Mouse (Mus musculus): ENCODE results near the gene Mob1a.
A peak's percentile ranks its signal among the peaks of the same experiment; 100 is the strongest.

Mob1a gene

DNA sequence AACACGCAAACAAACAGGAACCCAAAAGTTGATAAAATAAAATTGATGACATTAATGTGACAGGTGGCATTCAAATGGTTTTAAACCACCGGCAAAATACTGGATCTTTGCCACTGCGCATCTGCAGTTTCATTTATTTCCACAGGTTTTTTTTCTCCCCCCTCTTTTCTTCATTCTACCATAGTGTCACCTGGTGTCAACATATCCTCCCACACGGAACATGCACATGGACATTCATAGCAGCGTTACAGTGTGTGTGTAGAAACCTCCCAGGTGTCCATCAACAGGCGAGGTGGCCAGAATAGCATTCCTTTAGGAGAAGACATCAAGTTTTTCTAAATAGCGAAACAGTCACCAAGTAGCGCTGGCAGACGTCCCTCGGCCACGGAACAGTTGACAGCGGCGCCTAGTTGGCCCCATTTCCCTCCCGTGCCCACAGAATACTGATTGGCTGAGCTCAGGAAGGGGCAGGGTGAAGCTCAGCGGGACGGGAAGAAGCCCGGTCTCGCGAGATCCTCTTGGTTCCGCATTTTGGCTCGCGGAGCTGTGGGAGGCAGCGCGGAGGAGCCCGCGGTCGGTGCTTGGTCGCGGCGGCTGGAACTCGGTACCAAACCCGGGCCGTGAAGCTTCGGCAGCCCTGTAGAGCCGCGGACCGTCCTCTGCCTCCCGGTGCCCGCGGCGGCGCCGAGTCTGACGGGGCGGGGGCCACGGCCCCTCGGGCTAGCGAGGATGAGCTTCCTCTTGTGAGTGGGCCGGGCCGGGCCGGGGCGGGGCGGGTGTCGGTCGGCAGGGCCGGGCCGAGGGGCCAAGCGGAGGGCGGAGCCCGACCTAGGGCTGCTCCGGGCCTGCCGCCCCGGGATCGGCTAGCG lies at the start of gene Mob1a, which contains the start of gene Mthfd2:
Gene Mob1a (plus strand): TSS at position 492 of the 869 bp plus-strand sequence.
Gene Mthfd2 (minus strand): TSS at position 384 of the 869 bp plus-strand sequence.
- peak; percentile 86 to 95 for DNase-seq (ENCODE audit: low spot score in 2 of 2)

- DNase-seq (ENCODE audit: low spot score in 2 of 2): no peak
These were observed 48.7 kb upstream of the Mob1a start for GRCm38 (mm10) chr6:83277151-83277550.

GRCm38 (mm10) chr6:83278881-83279280 lies 46.9 kb upstream of the Mob1a start:
- DNase-seq (ENCODE audit: low spot score in 2 of 2): no peak

DNA sequence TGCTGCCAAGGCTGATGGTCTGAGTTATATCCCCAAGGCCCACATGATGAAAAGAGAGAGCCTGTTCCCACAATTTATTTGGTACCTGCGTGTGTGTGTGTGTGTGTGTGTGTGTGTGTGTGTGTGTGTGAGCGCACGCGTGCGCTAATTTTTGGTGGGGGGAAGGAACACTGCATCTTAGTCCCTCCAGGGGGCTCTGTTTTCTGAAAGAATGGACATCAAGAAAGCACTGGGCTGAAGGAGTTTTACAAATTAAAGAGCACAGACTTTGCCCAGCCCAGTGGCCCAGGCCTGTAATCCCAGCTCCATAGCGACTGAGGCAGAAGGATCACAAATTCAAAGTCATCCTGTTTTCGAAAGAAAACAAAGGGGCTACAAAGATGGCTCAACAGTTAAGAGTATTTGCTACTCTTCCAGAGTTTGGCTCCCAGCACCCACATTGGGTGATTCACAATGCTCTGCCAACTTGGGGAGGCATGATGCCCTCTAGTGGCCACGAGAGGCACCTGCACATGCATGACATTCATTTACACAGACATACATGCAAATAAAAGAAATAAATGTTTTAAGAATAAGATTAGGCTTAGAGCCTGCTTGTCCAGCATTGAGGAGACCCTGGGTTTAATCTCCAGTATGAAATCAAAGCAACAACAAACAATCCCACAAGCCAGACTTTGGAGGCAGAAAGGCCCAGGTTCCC lies 45.4 kb upstream of the Mob1a start:
- DNase-seq (ENCODE audit: low spot score in 2 of 2): no peak

DNA sequence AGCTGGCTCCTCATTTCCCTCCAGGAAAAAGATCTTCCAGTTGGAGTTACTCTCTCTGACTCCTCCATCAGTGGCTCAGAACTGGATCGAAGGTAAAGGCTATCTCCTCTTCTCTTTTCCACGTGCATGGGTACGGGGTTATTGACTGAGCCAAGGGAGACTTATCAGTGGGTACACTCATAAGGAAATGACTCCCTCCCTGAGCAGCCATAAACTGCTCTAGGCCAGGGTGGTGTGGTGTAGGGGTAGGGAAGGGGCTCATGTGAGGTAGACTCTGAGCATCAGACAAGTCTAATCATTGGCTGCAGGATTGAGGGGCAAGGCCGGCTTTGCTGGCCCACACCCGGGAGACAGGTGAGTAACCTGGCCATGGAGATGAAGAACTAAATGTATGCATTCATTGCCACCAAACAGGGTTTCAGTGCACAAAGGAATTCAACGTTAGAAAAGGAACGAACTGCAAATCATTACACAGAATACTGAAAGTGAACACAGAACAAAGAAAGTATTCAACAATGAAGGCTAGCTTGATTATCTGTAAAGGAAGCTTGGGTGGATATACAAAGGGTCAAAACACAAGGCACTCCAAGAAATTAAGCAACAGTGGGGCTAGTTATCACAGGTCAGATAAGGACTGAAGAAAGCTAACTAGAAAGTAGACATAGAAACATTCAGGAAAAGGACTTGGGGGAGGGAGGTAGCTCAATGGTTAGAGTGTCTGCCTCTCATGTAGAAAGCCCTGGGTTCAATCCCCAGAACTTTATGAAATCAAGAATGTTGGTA lies 25.2 kb upstream of the Mob1a start:
- no peak for DNase-seq (ENCODE audit: low spot score in 2 of 2)

DNA sequence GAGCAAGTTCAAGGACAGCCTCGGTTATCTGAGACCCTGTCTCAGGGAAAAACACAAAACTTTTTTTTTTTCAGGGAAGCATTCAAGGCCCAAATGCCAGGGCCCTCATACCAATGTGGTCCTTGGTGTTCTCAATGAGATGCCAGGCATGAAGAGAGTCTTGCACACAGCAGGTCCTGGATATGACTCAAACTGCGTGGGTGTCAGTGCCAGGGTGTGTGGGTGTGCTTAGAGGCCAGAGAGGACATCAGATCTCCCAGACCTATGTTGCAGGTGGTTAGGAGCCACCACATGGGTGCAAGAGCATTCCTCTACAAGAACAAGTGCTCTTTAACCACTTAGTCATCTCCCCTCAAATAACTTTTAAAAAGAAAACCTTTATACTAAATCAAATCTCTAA lies 24.5 kb upstream of the Mob1a start:
- DNase-seq (ENCODE audit: low spot score in 2 of 2): no peak

DNA sequence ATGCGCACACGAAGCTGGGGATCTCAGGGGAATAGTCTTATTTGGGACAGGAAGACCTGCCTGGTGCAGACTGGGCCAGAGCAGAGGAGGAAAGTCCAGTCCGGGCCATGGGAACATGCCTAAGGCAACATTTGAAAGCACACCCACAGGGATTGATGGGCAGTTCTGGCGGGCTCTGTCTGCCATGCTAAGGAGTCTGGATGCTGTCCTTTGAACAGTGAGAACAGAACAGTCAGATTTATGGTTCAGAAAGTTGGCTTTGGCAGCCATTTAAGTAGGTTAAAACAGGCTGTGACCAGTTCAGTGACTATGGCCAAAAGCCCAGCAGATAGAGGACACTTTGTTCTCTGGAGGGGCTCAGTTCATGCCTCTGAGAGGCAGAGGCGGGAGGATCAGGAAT lies 23.6 kb upstream of the Mob1a start:
- DNase-seq (ENCODE audit: low spot score in 2 of 2): no peak

GRCm38 (mm10) chr6:83309017-83309416 lies 16.8 kb upstream of the Mob1a start:
- no peak for DNase-seq (ENCODE audit: low spot score in 2 of 2)

DNA sequence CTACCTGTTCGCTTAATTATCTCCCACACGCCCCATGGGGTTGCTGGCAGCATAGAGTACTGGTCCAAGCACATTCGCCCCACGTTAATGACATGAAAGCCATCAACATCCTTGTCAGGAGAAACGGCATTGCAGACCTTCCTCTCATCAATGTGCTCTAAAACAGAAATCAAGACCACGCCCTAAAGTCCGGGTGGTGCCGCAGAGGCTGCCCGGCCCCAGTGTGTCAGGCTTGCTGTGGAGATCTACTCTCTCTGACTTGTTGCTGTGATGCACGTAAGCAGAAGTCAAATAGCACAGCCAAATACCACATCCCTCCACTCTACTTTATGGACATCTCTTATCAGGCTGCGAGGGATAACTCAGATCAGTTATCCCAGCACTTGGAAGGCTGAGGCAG lies 14.6 kb upstream of the Mob1a start:
- no peak for DNase-seq (ENCODE audit: low spot score in 2 of 2)

DNA sequence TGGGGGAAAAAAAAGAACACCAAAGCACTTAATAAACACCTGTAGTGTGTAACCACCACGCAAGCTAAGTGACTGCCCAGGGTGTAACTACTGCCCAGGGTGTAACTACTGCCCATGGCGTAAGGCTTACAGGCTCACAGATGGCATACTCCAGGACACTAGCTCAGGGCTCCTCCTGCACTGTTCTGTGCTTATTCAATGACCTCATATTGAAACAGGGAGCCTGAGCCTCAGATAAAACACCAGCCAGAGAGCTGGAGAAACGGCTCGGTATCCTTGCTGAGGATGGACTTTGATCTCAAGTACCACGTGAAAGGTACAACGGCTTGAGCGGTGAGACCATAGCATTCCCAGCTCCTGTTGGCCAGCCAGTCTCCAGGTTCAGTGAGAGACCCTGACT lies 13.8 kb upstream of the Mob1a start:
- DNase-seq (ENCODE audit: low spot score in 2 of 2): no peak

- DNase-seq (ENCODE audit: low spot score in 2 of 2): no peak
These were observed 13.3 kb upstream of the Mob1a start for GRCm38 (mm10) chr6:83312514-83312913.

DNA sequence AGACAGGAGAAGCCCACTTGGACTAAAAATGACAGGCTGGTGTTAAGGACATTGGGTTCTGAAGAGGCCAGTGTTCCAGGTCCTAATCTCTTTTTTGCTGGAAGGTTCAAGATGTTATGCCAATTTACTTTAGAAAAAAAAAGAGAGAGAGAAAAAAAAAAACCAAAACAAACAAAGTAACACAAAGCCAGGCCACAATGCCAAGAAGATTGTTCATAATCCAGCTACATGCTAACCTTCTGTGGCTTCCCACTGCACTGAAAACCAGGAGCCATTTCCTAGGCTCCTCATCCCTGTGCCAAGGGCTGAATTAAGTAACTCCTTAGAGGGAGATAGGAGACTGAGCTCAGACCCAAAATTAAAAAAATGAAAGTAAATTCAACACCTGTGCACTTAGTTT lies 10.5 kb upstream of the Mob1a start:
- no peak for DNase-seq (ENCODE audit: low spot score in 2 of 2)

DNA sequence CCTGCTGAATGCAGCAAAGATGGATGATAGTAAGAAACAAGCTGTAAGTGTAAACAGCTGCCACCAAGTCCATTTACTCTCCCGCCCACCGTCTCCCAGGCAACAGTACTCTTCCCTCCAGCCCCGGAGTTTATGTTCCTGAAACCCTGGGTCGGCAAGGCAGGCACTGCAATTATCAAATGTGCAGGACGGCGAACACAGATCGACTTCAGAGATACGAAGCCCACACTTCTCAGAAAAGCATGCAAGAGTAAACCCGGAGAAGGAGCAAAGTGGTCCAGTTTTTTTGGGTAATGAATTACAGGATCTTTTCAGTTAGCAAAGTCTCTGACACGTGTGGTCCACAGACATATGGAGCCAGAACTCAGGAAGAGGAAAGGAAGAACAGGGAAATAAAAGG lies 9.8 kb upstream of the Mob1a start:
- no peak for DNase-seq (ENCODE audit: low spot score in 2 of 2)

DNA sequence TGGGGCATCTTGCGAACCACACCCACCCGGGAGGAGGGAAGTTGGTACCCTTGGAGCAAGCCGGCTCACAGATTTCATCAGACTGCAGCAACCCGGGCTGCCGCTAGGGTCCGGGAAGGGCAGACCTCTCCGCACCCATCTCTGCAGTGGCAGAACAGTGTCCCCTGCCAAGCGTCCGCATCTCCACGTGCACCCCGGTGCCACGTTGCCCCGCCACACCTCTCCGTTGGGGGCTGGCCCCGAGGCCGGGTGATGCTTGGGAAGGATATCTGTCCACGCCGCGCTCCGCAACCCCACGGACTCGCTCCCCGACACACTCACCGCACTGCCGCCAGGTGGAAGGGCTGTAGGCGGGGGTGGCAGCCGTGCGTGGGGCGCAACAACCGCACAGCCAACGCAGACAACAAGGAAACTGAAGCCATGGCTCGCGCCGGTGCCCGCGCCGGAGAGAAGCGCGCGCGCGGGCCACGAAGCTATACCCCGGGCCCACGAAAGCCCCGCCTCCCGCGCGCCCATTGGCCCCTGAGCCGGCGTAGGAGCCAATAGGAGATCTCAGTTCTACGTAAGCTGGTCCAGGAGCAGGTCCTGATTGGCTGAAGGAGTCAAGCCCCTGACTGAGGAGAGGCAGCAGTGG lies 8.6 kb upstream of the Mob1a start:
- DNase-seq (ENCODE audit: low spot score in 2 of 2): peak; percentile 79 to 91

DNA sequence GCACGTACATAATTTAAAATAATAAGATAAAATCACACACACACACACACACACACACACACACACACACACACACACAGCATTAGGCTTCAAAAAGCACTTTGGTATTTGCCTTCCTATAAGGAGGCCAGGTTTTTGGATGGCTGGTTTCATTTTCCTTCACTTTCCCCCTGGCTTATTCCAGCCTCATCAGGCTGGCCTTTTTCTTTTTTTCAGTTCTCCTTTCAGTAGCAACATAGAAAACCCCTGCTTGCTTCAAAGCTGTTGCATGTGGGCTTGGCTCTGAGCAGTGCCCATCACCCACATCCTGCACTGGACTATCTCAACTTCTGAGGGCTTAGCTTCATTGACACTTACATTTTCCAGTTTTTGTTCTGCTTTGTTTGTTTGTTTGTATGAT lies 3.9 kb upstream of the Mob1a start:
- no peak for DNase-seq (ENCODE audit: low spot score in 2 of 2)

DNA sequence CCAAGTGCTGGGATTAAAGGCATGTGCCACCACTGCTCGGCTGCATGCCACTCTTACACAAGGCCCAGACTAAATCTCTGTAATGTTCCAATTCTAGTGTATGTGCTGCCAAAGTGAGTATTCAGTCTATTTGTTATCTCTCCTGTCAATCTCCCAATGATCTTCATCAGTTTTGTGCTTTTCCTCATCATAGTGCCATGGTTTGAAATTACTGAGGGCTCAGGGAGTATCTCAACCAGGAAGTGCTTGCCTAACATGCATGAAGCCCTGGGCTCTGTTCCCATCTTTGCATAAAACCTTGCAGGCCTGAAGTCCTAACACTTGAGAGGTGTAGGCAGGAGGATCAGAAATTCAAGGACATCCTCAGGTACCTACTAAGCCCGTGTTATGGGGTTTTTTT lies 3.0 kb upstream of the Mob1a start:
- DNase-seq (ENCODE audit: low spot score in 2 of 2): no peak

DNA sequence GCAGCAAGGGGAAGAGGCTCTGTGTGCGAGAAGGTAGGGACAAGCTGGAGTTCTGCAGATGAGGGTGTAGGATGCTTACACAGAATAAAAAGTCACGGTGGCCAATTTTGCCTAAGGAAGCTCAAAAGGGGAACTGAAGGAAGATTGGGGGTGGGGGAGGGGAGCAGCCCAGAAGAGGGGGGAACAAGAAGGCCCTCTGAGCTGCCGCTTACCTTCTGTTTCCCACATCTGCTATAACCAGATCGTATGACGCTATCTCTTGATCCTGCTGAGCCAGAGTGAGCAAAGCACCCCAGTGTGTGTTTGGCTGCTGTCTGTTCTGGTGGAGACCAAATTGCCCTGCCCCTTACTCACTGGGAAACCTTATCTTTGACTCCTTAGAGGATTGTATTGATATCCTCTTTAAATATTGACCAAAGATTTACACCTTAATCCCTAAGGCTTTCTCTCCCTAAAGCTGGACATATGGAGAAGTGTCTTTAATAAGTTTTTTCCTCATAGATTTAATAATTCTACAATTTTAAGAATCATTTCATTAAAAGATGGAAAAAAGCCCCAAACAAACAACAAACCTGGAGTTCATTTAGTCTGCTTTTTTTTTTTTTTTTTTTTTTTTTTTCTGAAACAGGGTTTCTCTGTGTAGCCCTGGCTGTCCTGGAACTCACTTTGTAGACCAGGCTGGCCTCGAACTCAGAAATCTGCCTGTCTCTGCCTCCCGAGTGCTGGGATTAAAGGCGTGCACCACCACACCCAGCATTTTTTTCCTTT lies 2.0 kb upstream of the Mob1a start:
- DNase-seq (ENCODE audit: low spot score in 2 of 2): no peak

GRCm38 (mm10) chr6:83326394-83326736 lies 549 bp downstream of the Mob1a start:
- DNase-seq (ENCODE audit: low spot score in 2 of 2): no peak

DNA sequence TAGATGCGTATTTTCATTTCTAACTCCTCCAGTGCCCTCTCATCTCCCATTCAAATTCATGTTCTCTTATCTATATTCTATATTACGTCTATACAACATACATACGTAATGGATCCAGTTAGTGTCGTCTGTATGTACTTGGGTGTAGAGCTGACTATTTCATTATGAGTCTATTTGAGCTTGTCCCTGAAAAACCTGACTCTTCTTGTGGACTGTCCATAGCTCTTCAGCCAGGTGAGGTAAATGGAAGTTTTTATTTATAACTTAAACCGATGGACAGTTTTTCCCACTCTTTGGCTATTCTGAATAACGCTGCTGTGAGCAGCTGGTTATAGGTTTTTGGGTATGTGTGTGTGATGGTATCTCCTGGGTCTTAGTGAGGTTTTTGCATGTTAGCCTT lies 945 bp downstream of the Mob1a start:
- no peak for DNase-seq (ENCODE audit: low spot score in 2 of 2)

DNA sequence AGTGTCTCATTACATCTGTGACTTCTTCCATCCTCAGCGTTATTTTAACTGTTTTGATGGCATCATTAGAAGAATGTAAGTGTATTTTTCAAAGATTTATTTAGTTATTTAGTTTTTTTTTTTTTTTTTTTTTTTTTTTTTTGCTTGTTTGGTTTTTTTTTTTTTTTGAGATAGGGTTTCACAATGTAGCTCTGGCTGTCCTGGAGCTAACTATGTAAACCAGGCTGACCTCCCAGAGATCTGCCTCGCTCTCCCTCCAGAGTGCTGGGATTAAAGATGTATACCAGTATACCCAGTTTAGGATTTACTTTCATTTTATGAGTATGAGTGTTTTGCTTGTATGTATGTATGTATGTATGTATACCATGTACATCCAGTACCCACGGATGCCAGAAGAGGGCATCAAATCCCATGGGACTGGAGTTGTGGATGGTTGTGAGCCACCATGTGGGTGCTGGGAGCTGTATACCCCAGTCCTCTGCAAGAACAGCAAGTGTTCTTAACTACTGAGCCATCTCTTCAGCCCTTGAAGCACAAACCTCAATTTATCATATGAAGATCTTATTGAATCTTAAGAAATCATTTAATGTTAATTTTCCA lies 1.9 kb downstream of the Mob1a start:
- DNase-seq (ENCODE audit: low spot score in 2 of 2): no peak

DNA sequence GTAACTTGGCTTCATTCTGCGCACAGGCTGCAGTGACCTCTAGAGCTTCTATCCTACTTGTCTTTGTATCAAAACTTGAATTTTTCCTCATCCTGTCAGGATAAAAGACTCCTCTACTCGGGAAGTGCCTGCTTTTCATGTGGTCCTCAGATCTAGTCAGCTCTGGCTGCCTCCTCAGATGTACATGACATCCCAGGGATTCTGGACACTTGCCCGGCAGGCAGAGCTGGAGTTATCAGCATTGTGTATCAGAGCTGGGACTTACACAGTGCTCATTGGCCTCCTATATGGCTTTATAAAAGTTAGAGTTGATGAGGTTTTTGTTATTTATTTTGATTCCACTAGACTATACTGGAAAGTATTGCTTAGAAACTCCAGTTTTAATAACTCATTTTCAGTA lies 15.6 kb downstream of the Mob1a start:
- no peak for DNase-seq (ENCODE audit: low spot score in 2 of 2)
